Mouse (Mus musculus): ENCODE results near the gene Vmn1r27.

DNA sequence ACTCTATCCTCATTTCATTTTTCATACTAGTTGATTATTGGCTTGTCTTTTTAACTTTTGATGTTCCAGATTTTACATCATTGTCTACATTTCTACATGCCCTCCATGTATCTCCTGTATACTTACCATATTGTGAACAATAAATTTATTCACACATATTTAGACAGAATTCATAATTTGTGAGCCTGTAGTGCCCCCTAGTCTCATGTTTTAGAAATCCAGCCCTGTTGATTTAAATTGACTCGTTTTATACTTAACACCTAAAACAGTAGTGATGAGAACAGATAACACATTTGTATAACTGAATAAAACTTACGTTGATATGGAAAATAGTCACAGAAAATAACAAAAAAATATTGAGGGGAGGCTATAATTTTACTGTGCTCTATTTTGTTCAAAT is 2.5 kb downstream of the Vmn1r27 start:
- TF ChIP-seq GATA1 (IDR thresholded peaks at IDR 0.05; ENCODE audit: borderline replicate concordance, low read length) (no peak), FLI1 (IDR thresholded peaks at IDR 0.05; ENCODE audit: low read length) (no peak)
